Mouse (Mus musculus) embryonic facial prominence, embryonic 13.5 days (tissue): ENCODE data around the gene Slc25a30. TPM values are rescaled to one million over a fixed set of nuclear protein-coding genes. Genes with fewer than 3 reads are reported as not detected.

Experiments used
- ATAC-seq: fragments of 200-750 bp; cut with Nextera tagmentation; 2 replicates; pipeline ENCODE4 v1.8.0; 2017; ENCODE audit warnings: low read depth; ENCODE audit not compliant: insufficient number of reproducible peaks, insufficient read depth, low FRiP score, low TSS enrichment
- H3K27ac ChIP-seq: fragments of 300-500 bp; sonication (generic); 2 replicates; pipeline ENCODE4 v1.5.1; 2015; ENCODE audit warnings: moderate library complexity, mild to moderate bottlenecking, inconsistent platforms
- H3K27me3 ChIP-seq: fragments of 300-500 bp; sonication (generic); 2 replicates; pipeline ENCODE4 v1.6.1; 2015; ENCODE audit warnings: mild to moderate bottlenecking, inconsistent platforms
- H3K36me3 ChIP-seq: fragments of 300-500 bp; sonication (generic); 2 replicates; pipeline ENCODE4 v1.6.1; 2015; ENCODE audit warnings: mild to moderate bottlenecking, inconsistent platforms
- H3K4me1 ChIP-seq: fragments of 300-500 bp; sonication (generic); 2 replicates; pipeline ENCODE4 v1.6.1; 2015; ENCODE audit warnings: inconsistent platforms
- H3K4me2 ChIP-seq: fragments of 300-500 bp; sonication (generic); 2 replicates; pipeline ENCODE4 v1.6.1; 2015; ENCODE audit warnings: moderate library complexity, mild to moderate bottlenecking, inconsistent platforms
- H3K4me3 ChIP-seq: fragments of 300-500 bp; sonication (generic); 2 replicates; pipeline ENCODE4 v1.5.1; 2015; ENCODE audit warnings: mild to moderate bottlenecking, inconsistent platforms
- H3K9ac ChIP-seq: fragments of 300-500 bp; sonication (generic); 2 replicates; pipeline ENCODE4 v1.6.1; 2015; ENCODE audit warnings: mild to moderate bottlenecking, inconsistent platforms
- H3K9me3 ChIP-seq: fragments of 300-500 bp; sonication (generic); 2 replicates; pipeline ENCODE4 v1.6.1; 2016; ENCODE audit warnings: inconsistent platforms
- WGBS: fragments of 180-500 bp; shearing (Covaris S2); methylation state at CpG from one replicate; pipeline ENCODE4 v1.1.7; 2015; ENCODE audit warnings: mixed read lengths; 5-methylcytosine and 5-hydroxymethylcytosine counted together
- polyA plus RNA-seq: library from polyadenylated mRNA; unstranded; fragments of >200 nt; fragmentation: Nextera tagmentation; extraction: Ambion mirVana; gene quantifications from 2 replicates; pipeline ENCODE4 v1.2.1, GENCODE M21; 2015

Slc25a30 gene
- polyA plus RNA-seq, 1 experiment from 2014 or later, result 4.8 TPM

DNA sequence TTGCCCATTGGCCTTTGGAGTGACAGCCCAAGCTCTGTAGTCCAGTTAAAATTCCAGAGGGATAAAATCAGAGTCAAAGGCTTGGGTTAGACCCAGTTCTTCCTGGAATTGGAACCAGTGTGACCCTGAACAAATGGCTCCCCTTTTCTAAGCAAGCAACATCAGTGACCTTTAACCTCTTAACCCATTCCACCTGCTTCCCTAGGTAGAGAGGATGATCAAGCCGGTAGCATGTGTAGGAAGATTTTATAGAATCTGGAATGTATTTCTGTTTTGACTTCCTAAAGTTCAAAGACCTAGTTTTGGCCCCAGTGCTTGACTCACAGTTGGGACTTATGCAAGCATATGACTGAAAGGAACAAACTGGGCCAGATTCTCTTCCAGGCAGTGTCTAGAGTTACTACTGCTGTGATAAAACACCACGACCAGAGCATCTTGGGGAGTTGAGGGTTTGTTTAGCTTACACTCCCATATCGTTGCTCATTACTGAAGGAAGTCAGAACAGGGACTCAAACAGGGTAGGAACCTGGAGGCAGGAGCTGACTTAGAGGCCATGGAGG lies 40.1 kb upstream of the Slc25a30 start:
- Histone ChIP-seq H3K4me1 (peaks cover 20% of the 10 kb centered on the region), H3K27ac (no peak overlapping the region), H3K36me3 (no peaks in the 10 kb centered on the region), H3K4me3 (no peak overlapping the region), H3K4me2 (no peak overlapping the region), H3K9ac (no peak overlapping the region), H3K9me3 (no peaks in the 10 kb centered on the region), H3K27me3 (peaks cover 7% of the 10 kb centered on the region; the same call in 1 of the 2 replicates)
- WGBS, result 40% methylated on average over 3 of the region's 3 CpGs
- no peak for ATAC-seq

DNA sequence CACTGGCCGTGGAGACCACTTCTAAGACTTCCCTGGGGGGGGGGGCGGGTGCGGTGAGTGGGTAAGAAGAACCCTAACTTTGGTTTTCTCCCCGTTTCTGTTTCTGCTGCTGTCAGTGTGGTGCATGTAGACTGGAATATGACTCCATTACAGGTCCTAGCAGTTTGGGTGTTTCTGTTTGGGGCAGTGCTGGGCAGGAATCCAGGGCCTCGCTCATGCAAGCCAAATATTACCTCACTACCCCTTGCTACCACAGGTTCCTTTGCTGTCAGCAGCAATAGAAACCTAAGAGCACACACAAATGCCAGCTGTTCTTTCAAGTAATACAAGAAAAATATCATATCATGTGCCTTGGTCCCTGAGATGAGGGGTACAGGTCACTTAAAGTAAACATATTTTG lies 33.2 kb upstream of the Slc25a30 start:
- Histone ChIP-seq H3K4me2 (no peak overlapping the region), H3K4me1 (no peaks in the 10 kb centered on the region), H3K36me3 (no peaks in the 10 kb centered on the region), H3K4me3 (no peak overlapping the region), H3K27ac (no peak overlapping the region), H3K9me3 (no peaks in the 10 kb centered on the region), H3K9ac (no peak overlapping the region), H3K27me3 (no peaks in the 10 kb centered on the region)
- no peak for ATAC-seq
- WGBS, result 76% methylated on average over 5 of the region's 5 CpGs

- 81% methylated on average over 2 of the region's 2 CpGs for WGBS
- Histone ChIP-seq H3K27ac (no peak overlapping the region), H3K4me2 (no peak overlapping the region), H3K9ac (no peak overlapping the region), H3K9me3 (no peaks in the 10 kb centered on the region), H3K4me3 (no peak overlapping the region), H3K36me3 (no peaks in the 10 kb centered on the region), H3K27me3 (no peaks in the 10 kb centered on the region), H3K4me1 (no peaks in the 10 kb centered on the region)
- ATAC-seq, result no peak
These were observed 32.5 kb upstream of the Slc25a30 start for GRCm38 (mm10) chr14:75819341-75819740.

DNA sequence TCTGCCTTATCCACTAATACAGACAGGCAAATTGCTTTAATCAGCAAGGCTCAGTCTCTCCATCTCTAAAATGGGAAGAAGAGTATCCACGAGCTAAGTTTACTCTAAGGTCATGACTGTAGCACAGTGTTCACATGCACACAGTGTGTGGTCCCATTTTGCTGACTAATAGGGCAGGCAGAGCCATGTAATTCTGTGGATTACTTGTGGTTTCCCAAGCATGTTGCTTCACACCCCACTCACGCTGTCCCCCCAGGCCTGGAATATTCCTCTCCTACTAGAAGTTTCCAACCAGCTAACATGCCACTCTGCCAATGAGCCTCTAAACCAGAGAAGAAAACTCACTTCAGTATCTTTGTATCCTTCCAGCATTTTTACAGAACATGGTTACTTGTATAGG lies 31.7 kb upstream of the Slc25a30 start:
- Histone ChIP-seq H3K9me3 (no peaks in the 10 kb centered on the region), H3K4me3 (no peak overlapping the region), H3K4me1 (no peaks in the 10 kb centered on the region), H3K4me2 (no peak overlapping the region), H3K36me3 (no peaks in the 10 kb centered on the region), H3K27ac (no peak overlapping the region), H3K9ac (no peak overlapping the region), H3K27me3 (no peaks in the 10 kb centered on the region)
- WGBS, result 69% methylated on average over 2 of the region's 2 CpGs
- ATAC-seq, result no peak

GRCm38 (mm10) chr14:75809931-75810330 lies 23.1 kb upstream of the Slc25a30 start:
- WGBS, result 62% methylated on average over 6 of the region's 6 CpGs
- Histone ChIP-seq H3K9me3 (no peaks in the 10 kb centered on the region), H3K27me3 (no peaks in the 10 kb centered on the region), H3K36me3 (no peaks in the 10 kb centered on the region), H3K4me2 (no peak overlapping the region), H3K27ac (no peak overlapping the region), H3K4me3 (no peak overlapping the region), H3K4me1 (no peaks in the 10 kb centered on the region), H3K9ac (no peak overlapping the region)
- no peak for ATAC-seq

- Histone ChIP-seq H3K4me2 (no peak overlapping the region), H3K36me3 (no peaks in the 10 kb centered on the region), H3K27me3 (no peaks in the 10 kb centered on the region), H3K27ac (no peak overlapping the region), H3K9me3 (no peaks in the 10 kb centered on the region), H3K4me3 (no peak overlapping the region), H3K4me1 (no peaks in the 10 kb centered on the region), H3K9ac (no peak overlapping the region)
- WGBS, result 56% methylated on average over 8 of the region's 8 CpGs
- no peak for ATAC-seq
These were observed 21.0 kb upstream of the Slc25a30 start for GRCm38 (mm10) chr14:75807800-75808199.

DNA sequence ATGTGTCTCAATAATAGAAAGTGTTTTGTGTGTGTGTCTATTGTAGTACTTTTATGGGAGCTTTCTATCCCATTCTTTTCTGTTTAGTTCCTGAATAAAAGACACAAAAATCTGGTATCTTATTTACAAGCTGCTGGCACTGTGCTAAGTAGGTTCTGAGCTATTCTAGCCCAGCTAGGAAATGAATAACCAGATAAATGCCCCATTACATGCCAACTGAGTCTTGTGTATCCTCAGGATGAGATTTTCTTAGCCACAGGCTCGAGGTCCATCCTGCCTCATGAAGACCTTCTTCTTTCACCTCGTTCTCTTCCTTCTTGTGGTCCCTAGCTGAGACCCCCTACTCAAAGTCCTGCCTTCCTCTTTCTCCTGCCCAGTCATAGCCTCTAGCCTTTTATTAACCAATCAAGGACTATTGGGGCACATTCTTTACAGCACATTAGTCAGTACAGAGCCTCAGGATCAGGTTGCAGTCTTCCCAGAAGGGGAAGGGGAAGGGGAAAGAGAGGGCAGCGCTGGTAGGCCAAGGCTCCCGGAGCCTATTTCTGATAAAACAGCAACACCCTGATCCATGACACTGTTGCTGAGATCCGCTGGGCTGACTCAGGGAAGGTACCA lies 11.0 kb upstream of the Slc25a30 start:
- Histone ChIP-seq H3K4me3 (no peak overlapping the region), H3K4me2 (no peak overlapping the region), H3K9me3 (no peaks in the 10 kb centered on the region), H3K36me3 (no peaks in the 10 kb centered on the region), H3K27ac (no peak overlapping the region), H3K27me3 (no peaks in the 10 kb centered on the region), H3K4me1 (peaks cover 5% of the 10 kb centered on the region), H3K9ac (no peak overlapping the region)
- WGBS, result 24% methylated on average over 5 of the region's 5 CpGs
- no peak for ATAC-seq

DNA sequence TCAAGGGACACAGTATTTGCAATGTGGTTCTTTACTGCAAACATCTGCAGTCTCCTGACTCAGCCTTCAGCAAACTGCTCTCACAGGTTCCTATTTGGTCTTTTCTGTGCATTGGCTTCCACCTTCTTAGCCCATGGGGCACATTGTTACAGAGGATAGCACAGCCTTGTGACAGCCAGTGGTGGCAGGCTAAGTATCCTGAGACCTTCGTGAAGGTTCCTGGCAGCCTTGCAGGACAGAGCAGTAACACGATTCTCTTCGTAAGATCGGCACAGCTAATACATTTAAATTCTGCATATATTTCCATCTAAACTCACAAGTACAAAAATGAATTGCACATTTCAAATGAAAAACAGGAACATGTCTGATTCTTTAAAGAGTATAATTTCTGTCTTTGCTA lies 9.1 kb upstream of the Slc25a30 start:
- peaks cover 5% of the 10 kb centered on the region for H3K4me1 ChIP-seq
- H3K9ac ChIP-seq, result no peak overlapping the region
- no peak overlapping the region for H3K4me3 ChIP-seq
- WGBS, result 60% methylated on average over 4 of the region's 4 CpGs
- H3K27me3 ChIP-seq, result no peaks in the 10 kb centered on the region
- no peaks in the 10 kb centered on the region for H3K9me3 ChIP-seq
- H3K27ac ChIP-seq, result no peak overlapping the region
- no peak for ATAC-seq
- H3K36me3 ChIP-seq, result no peaks in the 10 kb centered on the region
- H3K4me2 ChIP-seq, result no peak overlapping the region

DNA sequence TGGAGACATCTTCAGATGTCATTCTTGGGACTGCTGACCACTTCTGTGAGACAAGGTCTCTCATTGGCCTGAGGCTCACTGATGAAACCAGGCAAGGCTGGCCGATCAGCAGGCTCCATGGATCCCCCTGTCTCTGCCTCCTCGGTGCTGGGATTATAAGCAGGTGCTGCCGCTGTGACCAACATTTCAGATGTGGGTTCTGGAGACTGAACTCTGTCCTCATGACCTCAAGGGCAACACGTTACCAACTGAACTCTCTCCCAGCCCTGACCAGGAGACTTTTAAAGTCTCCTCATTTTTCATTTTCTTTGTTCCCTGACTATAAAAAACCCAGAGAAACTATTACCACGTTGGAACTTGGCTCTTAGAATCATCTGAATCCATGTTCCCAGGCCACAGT lies 7.9 kb upstream of the Slc25a30 start:
- Histone ChIP-seq H3K27me3 (no peaks in the 10 kb centered on the region), H3K4me1 (peaks cover 5% of the 10 kb centered on the region), H3K4me3 (no peak overlapping the region), H3K9ac (no peak overlapping the region), H3K36me3 (no peaks in the 10 kb centered on the region), H3K9me3 (no peaks in the 10 kb centered on the region), H3K27ac (no peak overlapping the region), H3K4me2 (no peak overlapping the region)
- no peak for ATAC-seq
- 64% methylated on average over 5 of the region's 5 CpGs for WGBS

GRCm38 (mm10) chr14:75794324-75794723 lies 7.5 kb upstream of the Slc25a30 start:
- ATAC-seq, result no peak
- Histone ChIP-seq H3K9ac (no peak overlapping the region), H3K27me3 (peaks cover 4% of the 10 kb centered on the region), H3K4me1 (peaks cover 5% of the 10 kb centered on the region), H3K9me3 (no peaks in the 10 kb centered on the region), H3K4me3 (no peak overlapping the region), H3K4me2 (no peak overlapping the region), H3K36me3 (no peaks in the 10 kb centered on the region), H3K27ac (no peak overlapping the region)
- 67% methylated on average over 6 of the region's 6 CpGs for WGBS

- Histone ChIP-seq H3K4me2 (no peak overlapping the region), H3K4me1 (peaks cover 3% of the 10 kb centered on the region), H3K27ac (no peak overlapping the region), H3K27me3 (peaks cover 15% of the 10 kb centered on the region), H3K9me3 (no peaks in the 10 kb centered on the region), H3K9ac (no peak overlapping the region), H3K36me3 (no peaks in the 10 kb centered on the region), H3K4me3 (no peak overlapping the region)
- ATAC-seq, result no peak
- WGBS, result 87% methylated on average over 4 of the region's 4 CpGs
These were observed 6.3 kb upstream of the Slc25a30 start for GRCm38 (mm10) chr14:75793110-75793509.

DNA sequence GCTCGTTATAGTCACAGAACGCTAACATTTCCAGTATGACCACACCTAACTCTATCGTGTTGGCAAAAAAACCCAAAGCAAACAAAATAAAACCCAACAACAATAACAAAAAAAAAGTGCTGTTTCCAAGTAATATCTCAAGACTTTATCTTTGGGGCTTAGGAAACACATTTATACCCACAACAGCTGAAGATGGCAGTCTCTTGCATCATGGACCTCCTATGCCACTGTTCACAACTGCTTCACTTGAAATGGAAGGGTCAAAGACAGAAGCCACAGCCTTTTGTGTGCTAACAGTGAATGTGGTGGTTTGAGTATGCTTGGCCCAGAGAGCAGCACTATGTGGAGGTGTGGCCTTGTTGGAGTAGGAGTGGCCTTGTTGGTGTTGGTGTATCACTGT lies 4.5 kb upstream of the Slc25a30 start:
- Histone ChIP-seq H3K27me3 (peaks cover 21% of the 10 kb centered on the region), H3K36me3 (no peaks in the 10 kb centered on the region), H3K27ac (no peak overlapping the region), H3K4me1 (peaks cover 6% of the 10 kb centered on the region), H3K4me2 (no peak overlapping the region), H3K9me3 (no peaks in the 10 kb centered on the region), H3K4me3 (no peak overlapping the region), H3K9ac (no peak overlapping the region)
- WGBS, result 84% methylated on average over 3 of the region's 3 CpGs
- ATAC-seq, result no peak
